Mouse (Mus musculus) heart, postnatal 0 days (tissue): ENCODE results near the gene Irgm2. TPM values are rescaled to one million over a fixed set of nuclear protein-coding genes. Genes with fewer than 3 reads are reported as not detected.

Experiments used
- ATAC-seq: fragments of 200-750 bp; cut with Nextera tagmentation; 2 replicates; pipeline ENCODE4 v1.8.0; 2017; ENCODE audit warnings: low read depth, moderate number of reproducible peaks, moderate library complexity; ENCODE audit not compliant: insufficient read depth
- DNase-seq: peaks from one replicate; pipeline ENCODE4 v3.0.0-alpha.2; 2016; ENCODE audit warnings: low spot score
- H3K27ac ChIP-seq: fragments of 300-500 bp; sonication (generic); 2 replicates; pipeline ENCODE4 v1.5.1; 2014; ENCODE audit warnings: low read depth, mild to moderate bottlenecking
- H3K27me3 ChIP-seq: fragments of 300-500 bp; sonication (generic); 2 replicates; pipeline ENCODE4 v1.6.1; 2014; ENCODE audit warnings: low read length, mixed read lengths; ENCODE audit not compliant: control insufficient read depth, insufficient read depth
- H3K36me3 ChIP-seq: fragments of 300-500 bp; sonication (generic); replicated peaks from 2 replicates; pipeline ENCODE4 v1.6.1; 2014; ENCODE audit warnings: low read length, mixed read lengths; ENCODE audit not compliant: control insufficient read depth, insufficient read depth
- H3K4me1 ChIP-seq: fragments of 300-500 bp; sonication (generic); 2 replicates; pipeline ENCODE4 v1.6.1; 2014; ENCODE audit warnings: antibody characterized with exemption; ENCODE audit not compliant: control insufficient read depth, insufficient read depth
- H3K4me2 ChIP-seq: fragments of 300-500 bp; sonication (generic); 2 replicates; pipeline ENCODE4 v1.6.1; 2014; ENCODE audit warnings: low read depth, mild to moderate bottlenecking, low read length, moderate library complexity
- H3K4me3 ChIP-seq: fragments of 300-500 bp; sonication (generic); 2 replicates; pipeline ENCODE4 v1.5.1; 2014; ENCODE audit warnings: low read depth, low read length
- H3K9ac ChIP-seq: fragments of 300-500 bp; sonication (generic); replicated peaks from 2 replicates; pipeline ENCODE4 v1.6.1; 2014; ENCODE audit warnings: low read depth, low read length, mixed read lengths
- H3K9me3 ChIP-seq: fragments of 300-500 bp; sonication (generic); replicated peaks from 2 replicates; pipeline ENCODE4 v1.6.1; 2016; ENCODE audit warnings: low read length; ENCODE audit not compliant: control insufficient read depth
- CTCF ChIP-seq: IDR thresholded peaks from 2 replicates; pipeline ENCODE4 v1.5.1; 2016; ENCODE audit warnings: antibody characterized with exemption, control low read depth, low read depth
- EP300 ChIP-seq: IDR thresholded peaks from 2 replicates; pipeline ENCODE4 v1.6.1; 2016; ENCODE audit warnings: antibody characterized with exemption, low read depth
- WGBS: fragments of 180-500 bp; shearing (Covaris S2); extraction: QIAGEN DNeasy Blood & Tissue Kit; methylation state at CpG from one replicate; pipeline ENCODE4 v1.1.7; 2014; 5-methylcytosine and 5-hydroxymethylcytosine counted together
- polyA plus RNA-seq: library from polyadenylated mRNA; unstranded; fragments of >200 nt; fragmentation: Nextera tagmentation; extraction: Ambion mirVana; gene quantifications from 2 replicates; pipeline ENCODE4 v1.2.1, GENCODE M21; 2015
- total RNA-seq: library from RNA; depleted of rRNA; stranded (reverse); fragments of >200 nt; gene quantifications from 2 replicates; pipeline ENCODE4 v1.2.3, GENCODE M21; 2014; ENCODE audit warnings: low replicate concordance

The Irgm2 gene
- total and polyA plus RNA-seq, 2 experiments from 2014 or later: 5.2 to 8.7 TPM

DNA sequence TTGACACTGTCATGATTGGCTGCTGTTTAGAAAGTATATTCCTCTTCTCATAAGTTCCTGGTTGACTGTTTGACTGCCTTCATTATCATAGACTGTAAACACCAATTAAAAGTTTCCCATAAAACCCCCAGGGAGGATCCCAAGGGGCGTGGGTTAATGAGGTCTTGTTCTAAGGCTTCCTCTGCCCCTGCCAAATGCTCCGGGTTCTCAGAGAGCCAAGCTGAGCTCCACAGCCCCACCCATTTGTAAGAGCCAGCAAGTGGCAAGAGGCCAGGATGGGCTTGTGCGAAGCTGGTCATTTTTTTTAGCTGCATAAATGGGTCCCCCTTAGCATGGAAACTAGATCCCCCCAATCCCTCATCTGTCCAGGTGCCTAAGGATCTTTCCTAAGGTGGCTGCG, 47.9 kb downstream of the Irgm2 start:
- DNase-seq (no peak), ATAC-seq (no peak)
- Histone ChIP-seq H3K4me2 (no peak overlapping the region), H3K9me3 (no peaks in the 10 kb centered on the region), H3K27me3 (0 out of 2 replicates have a peak, but pooled peaks cover under 1% of the 10 kb centered on the region), H3K36me3 (no peaks in the 10 kb centered on the region), H3K4me3 (no peak overlapping the region), H3K27ac (no peak overlapping the region), H3K9ac (no peak overlapping the region), H3K4me1 (no peaks in the 10 kb centered on the region)
- no peak for TF ChIP-seq CTCF
- TF ChIP-seq EP300: no peak
- WGBS: 36% methylated on average over 4 of the region's 4 CpGs

DNA sequence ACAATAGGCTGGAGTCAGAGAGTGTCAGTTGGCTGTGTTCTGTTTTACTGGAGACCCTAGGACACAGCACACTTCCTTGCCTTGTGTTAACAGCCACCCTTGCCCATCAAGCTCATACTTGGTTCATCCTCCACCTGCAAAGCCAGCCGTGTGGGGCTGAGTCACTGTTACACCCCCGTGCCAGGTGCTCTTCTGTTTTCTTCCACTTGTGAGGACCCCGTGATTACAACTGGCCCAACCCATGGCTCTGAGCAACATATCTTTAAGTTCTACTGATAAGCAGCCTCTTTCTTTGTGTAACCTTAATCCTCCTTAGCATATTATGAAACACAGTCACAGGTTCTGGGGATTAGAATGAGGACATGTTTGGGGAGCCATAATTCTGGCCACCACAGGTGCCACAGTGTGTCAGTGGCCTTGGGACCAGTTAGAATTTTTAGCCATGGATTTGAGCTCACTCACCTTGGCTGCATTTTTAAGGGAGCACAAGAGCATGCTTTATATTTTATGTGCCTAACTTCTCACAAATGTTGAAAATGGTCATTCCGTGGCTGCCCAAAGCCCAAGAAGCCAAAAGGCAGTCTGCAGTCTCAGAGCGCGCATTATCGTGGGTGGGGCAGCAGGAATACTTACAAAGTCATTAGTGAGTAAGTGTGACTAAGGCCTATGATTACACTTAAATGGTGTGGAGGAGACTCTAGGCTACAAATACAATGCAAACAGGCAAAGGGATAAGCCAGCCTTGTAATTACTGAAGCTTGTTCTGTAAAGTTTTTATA, 50.0 kb downstream of the Irgm2 start:
- no peaks in the 10 kb centered on the region for H3K36me3 ChIP-seq
- TF ChIP-seq CTCF: no peak
- no peak for TF ChIP-seq EP300
- H3K4me2 ChIP-seq: no peak overlapping the region
- no peak overlapping the region for H3K4me3 ChIP-seq
- no peak overlapping the region for H3K9ac ChIP-seq
- H3K27ac ChIP-seq: no peak overlapping the region
- no peak for DNase-seq
- H3K4me1 ChIP-seq: no peaks in the 10 kb centered on the region
- no peaks in the 10 kb centered on the region for H3K9me3 ChIP-seq
- ATAC-seq: no peak
- no peaks in the 10 kb centered on the region for H3K27me3 ChIP-seq
- WGBS: 73% methylated on average over 7 of the region's 7 CpGs

DNA sequence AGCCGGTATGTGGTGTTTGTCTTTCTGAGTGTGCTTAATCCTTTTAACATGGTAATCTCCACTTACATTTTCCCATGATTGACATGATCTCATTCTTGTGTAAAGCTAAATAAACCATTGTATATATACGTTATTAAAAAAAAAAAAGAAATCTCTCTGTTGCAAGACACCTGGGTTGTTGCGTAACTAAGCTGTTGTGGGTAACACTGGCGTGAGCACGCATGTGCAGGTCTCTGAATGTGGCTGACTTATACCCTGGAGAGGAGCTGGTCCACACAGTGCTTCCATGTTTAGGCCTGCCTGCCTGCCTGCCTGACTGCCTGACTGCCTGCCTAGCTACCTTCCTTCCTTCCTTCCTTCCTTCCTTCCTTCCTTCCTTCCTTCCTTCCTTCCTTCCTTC, 51.1 kb downstream of the Irgm2 start:
- no peak for ATAC-seq
- WGBS: 79% methylated on average over 5 of the region's 5 CpGs

DNA sequence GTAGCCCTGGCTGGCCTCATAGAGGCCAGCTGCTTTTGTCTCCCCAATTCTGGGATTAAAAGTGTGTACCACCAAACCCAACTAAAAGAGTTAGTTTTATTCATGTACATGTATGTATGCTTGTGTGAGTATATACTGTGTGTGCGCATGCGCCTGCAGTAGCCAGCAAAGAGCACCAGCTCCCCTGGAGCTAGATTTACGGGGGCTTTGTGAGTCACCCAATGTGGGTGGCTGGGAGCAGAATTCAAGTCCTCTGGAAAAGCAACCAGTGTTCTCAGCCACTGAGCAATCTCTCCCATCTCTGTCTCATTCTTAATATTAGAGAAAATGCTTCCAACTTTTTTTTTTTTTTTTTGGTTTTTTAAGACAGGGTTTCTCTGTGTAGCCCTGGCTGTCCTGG, 55.0 kb downstream of the Irgm2 start:
- WGBS: 84% methylated on average over 3 of the region's 3 CpGs

More for the DNA sequence above, 51.1 kb downstream of the Irgm2 start:
- no peak for DNase-seq
- TF ChIP-seq CTCF: no peak
- no peak for TF ChIP-seq EP300
- Histone ChIP-seq H3K9ac (no peak overlapping the region), H3K4me1 (no peaks in the 10 kb centered on the region), H3K4me3 (no peak overlapping the region), H3K36me3 (no peaks in the 10 kb centered on the region), H3K4me2 (no peak overlapping the region), H3K27ac (no peak overlapping the region), H3K9me3 (no peaks in the 10 kb centered on the region), H3K27me3 (no peaks in the 10 kb centered on the region)

DNA sequence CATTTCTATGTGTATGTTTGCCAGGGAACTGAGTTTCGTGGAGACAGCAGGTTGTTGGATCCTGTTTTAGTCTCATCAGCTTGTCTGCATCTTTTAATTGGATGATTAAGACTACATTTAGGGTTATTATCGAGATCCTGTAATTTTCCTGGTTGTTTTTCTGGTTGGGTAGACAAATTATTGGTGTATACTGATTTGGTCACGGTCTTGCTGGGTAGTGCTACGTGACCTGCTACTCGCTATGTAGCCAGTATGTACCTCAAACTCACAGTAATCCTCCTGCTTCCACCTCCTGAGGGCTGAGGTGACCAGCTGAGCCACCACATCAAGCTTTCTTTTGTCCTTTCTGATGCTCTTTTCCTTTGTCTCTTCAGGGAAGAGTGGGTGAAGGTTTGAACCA, 58.4 kb downstream of the Irgm2 start:
- H3K36me3 ChIP-seq: no peaks in the 10 kb centered on the region
- TF ChIP-seq EP300 (no peak), CTCF (no peak)
- H3K27me3 ChIP-seq: no peaks in the 10 kb centered on the region
- no peaks in the 10 kb centered on the region for H3K4me1 ChIP-seq
- ATAC-seq (no peak), DNase-seq (no peak)
- no peak overlapping the region for H3K4me2 ChIP-seq
- no peaks in the 10 kb centered on the region for H3K9me3 ChIP-seq
- 80% methylated on average over 5 of the region's 5 CpGs for WGBS
- no peak overlapping the region for H3K9ac ChIP-seq
- no peak overlapping the region for H3K27ac ChIP-seq
- no peak overlapping the region for H3K4me3 ChIP-seq

More for the DNA sequence above, 55.0 kb downstream of the Irgm2 start:
- no peak for DNase-seq
- H3K27me3 ChIP-seq: no peaks in the 10 kb centered on the region
- no peak overlapping the region for H3K9ac ChIP-seq
- TF ChIP-seq EP300: no peak
- no peak for TF ChIP-seq CTCF
- H3K4me3 ChIP-seq: no peak overlapping the region
- H3K27ac ChIP-seq: no peak overlapping the region
- H3K9me3 ChIP-seq: no peaks in the 10 kb centered on the region
- no peaks in the 10 kb centered on the region for H3K4me1 ChIP-seq
- no peaks in the 10 kb centered on the region for H3K36me3 ChIP-seq
- no peak overlapping the region for H3K4me2 ChIP-seq
- no peak for ATAC-seq

DNA sequence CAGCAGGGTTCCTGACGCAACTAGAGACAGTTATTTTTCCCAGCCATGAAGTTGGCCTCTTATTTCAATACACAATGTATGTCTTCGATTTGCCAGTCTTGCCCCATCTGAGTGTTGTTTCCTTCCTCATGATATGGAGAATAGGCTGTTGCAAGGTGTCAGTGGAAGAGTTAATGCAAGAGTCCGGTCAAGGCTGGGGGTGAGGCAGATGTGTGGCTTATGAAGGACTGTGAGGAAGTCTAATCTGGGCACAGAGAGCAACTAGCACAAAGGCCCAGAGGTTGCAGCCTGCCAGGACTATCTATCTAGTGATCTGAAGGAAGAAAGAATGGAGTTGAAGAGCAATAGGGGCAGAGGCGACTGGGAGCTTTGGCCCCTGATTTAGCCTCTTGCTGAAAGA, 60.7 kb downstream of the Irgm2 start:
- WGBS: 70% methylated on average over 4 of the region's 4 CpGs
- TF ChIP-seq EP300 (no peak), CTCF (no peak)
- Histone ChIP-seq H3K4me2 (no peak overlapping the region), H3K27ac (no peak overlapping the region), H3K27me3 (no peaks in the 10 kb centered on the region), H3K9me3 (no peaks in the 10 kb centered on the region), H3K4me1 (no peaks in the 10 kb centered on the region), H3K9ac (no peak overlapping the region), H3K36me3 (no peaks in the 10 kb centered on the region), H3K4me3 (no peak overlapping the region)
- no peak for DNase-seq
- ATAC-seq: no peak
